Mouse (Mus musculus) G1E (cell line): ENCODE data around the gene Cd3e.

Source experiments
- CTCF ChIP-seq: IDR thresholded peaks from 2 replicates; pipeline ENCODE4 v1.5.1; 2012; ENCODE audit warnings: low read depth, low read length, inconsistent platforms, mixed read lengths
- GATA1 ChIP-seq: IDR thresholded peaks from 2 replicates; pipeline ENCODE4 v1.6.1; 2012; ENCODE audit warnings: borderline replicate concordance, low read length, inconsistent platforms, mixed read lengths
- GATA2 ChIP-seq: IDR thresholded peaks from 2 replicates; pipeline ENCODE4 v1.6.1; 2012; ENCODE audit warnings: low read depth, low read length, inconsistent platforms, borderline replicate concordance
- POLR2AphosphoS5 ChIP-seq: IDR thresholded peaks from 2 replicates; pipeline ENCODE4 v1.6.1; 2012; ENCODE audit warnings: low read depth, low read length, inconsistent platforms; ENCODE audit not compliant: insufficient replicate concordance
- TAL1 ChIP-seq: conservative IDR thresholded peaks from 2 replicates; pipeline ENCODE4 v1.6.1; 2012; ENCODE audit warnings: low read depth, low read length, inconsistent platforms, mixed read lengths

- TF ChIP-seq CTCF (no peak), GATA1 (no peak), GATA2 (no peak), TAL1 (no peak), POLR2AphosphoS5 (no peak)
Measured at GRCm38 (mm10) chr9:45030341-45030740, 20.9 kb upstream of the Cd3e start.
